Mouse (Mus musculus) heart, postnatal 10 days (tissue): ENCODE data around the gene H2al1i. TPM values are rescaled to one million over a fixed set of nuclear protein-coding genes. Genes with fewer than 3 reads are reported as not detected.
"Not testable (repeated sequence)": the region's sequence is repeated elsewhere in the genome, so short reads cannot be mapped to it uniquely, and the experiment has no call there.

Experiments
- DNase-seq, 2 experiments: peaks; one replicate each; pipeline ENCODE4 v3.0.0; 2021
- intact Hi-C: fragments of 180-260 bp; cut with DNase I; formaldehyde crosslinking; loops from one replicate; pipeline ENCODE4 v1.15.1; 2025
- total RNA-seq, 2 experiments: library from RNA; stranded (reverse); gene quantifications; 2 replicates each; pipeline ENCODE4 v1.2.3; 2021

The H2al1i gene
- not detected for total RNA-seq

- intact Hi-C loops, DNase-seq: not testable (repeated sequence)
Measured at GRCm38 (mm10) chrX:11324359-11324758, at the start of gene H2al1i. TSS of gene H2al1i (plus strand) at chrX:11324659.

- intact Hi-C loops, result no loop called here
- DNase-seq, result no peak
Measured at GRCm38 (mm10) chrX:11277083-11277482, 47.4 kb upstream of the H2al1i start.

GRCm38 (mm10) chrX:11280741-11281140 lies 43.7 kb upstream of the H2al1i start:
- intact Hi-C loops, result no loop called here
- DNase-seq, result no peak

GRCm38 (mm10) chrX:11288306-11288882 lies 36.1 kb upstream of the H2al1i start:
- intact Hi-C loops, result loop anchor here (5.0 kb wide), 1 partner anchor 54 kb away; no protein-coding TSS in a partner anchor
- peak; percentile 50 to 55 for DNase-seq

GRCm38 (mm10) chrX:11289244-11289643 lies 35.2 kb upstream of the H2al1i start:
- no peak for DNase-seq
- intact Hi-C loops, result loop anchor here (5.0 kb wide), 1 partner anchor 53 kb away; no protein-coding TSS in a partner anchor

GRCm38 (mm10) chrX:11298957-11299356 lies 25.5 kb upstream of the H2al1i start, which contains the start of gene H2al1a:
TSS of gene H2al1a (plus strand) at chrX:11299257.
- intact Hi-C loops, DNase-seq: not testable (repeated sequence)

- intact Hi-C loops, DNase-seq: not testable (repeated sequence)
Measured at GRCm38 (mm10) chrX:11302132-11302531, 22.3 kb upstream of the H2al1i start, which contains the start of gene H2al1b. TSS of gene H2al1b (plus strand) at chrX:11302432.

- DNase-seq, intact Hi-C loops: not testable (repeated sequence)
Measured at GRCm38 (mm10) chrX:11305355-11305754, 19.1 kb upstream of the H2al1i start, which contains the start of gene H2al1c. TSS of gene H2al1c (plus strand) at chrX:11305655.

- DNase-seq, intact Hi-C loops: not testable (repeated sequence)
Measured at GRCm38 (mm10) chrX:11308524-11308923, 15.9 kb upstream of the H2al1i start, which contains the start of gene H2al1d. TSS of gene H2al1d (plus strand) at chrX:11308824.

- intact Hi-C loops, DNase-seq: not testable (repeated sequence)
Measured at GRCm38 (mm10) chrX:11311634-11312033, 12.8 kb upstream of the H2al1i start, which contains the start of gene H2al1e. TSS of gene H2al1e (plus strand) at chrX:11311934.

GRCm38 (mm10) chrX:11314858-11315257 lies 9.6 kb upstream of the H2al1i start, which contains the start of gene H2al1f:
TSS of gene H2al1f (plus strand) at chrX:11315158.
- intact Hi-C loops, DNase-seq: not testable (repeated sequence)

- intact Hi-C loops, DNase-seq: not testable (repeated sequence)
Measured at GRCm38 (mm10) chrX:11317956-11318355, 6.5 kb upstream of the H2al1i start, which contains the start of gene H2al1g. TSS of gene H2al1g (plus strand) at chrX:11318256.

- intact Hi-C loops, DNase-seq: not testable (repeated sequence)
Measured at GRCm38 (mm10) chrX:11321192-11321591, 3.3 kb upstream of the H2al1i start, which contains the start of gene H2al1h. TSS of gene H2al1h (plus strand) at chrX:11321492.

- intact Hi-C loops, DNase-seq: not testable (repeated sequence)
Measured at GRCm38 (mm10) chrX:11327522-11327921, 3.1 kb downstream of the H2al1i start, which contains the start of gene H2al1j. TSS of gene H2al1j (plus strand) at chrX:11327822.

GRCm38 (mm10) chrX:11345762-11346161 lies 21.3 kb downstream of the H2al1i start:
- intact Hi-C loops, result no loop called here
- DNase-seq, result peak; percentile 4 to 10

GRCm38 (mm10) chrX:11346756-11347155 lies 22.3 kb downstream of the H2al1i start:
- DNase-seq, result no peak
- intact Hi-C loops, result no loop called here

GRCm38 (mm10) chrX:11360823-11361222 lies 36.4 kb downstream of the H2al1i start:
- intact Hi-C loops, result no loop called here
- no peak for DNase-seq

- intact Hi-C loops, result no loop called here
- no peak for DNase-seq
Measured at GRCm38 (mm10) chrX:11361261-11361660, 36.8 kb downstream of the H2al1i start.

GRCm38 (mm10) chrX:11363890-11364289 lies 39.4 kb downstream of the H2al1i start:
- DNase-seq, result no peak
- intact Hi-C loops, result no loop called here

GRCm38 (mm10) chrX:11365151-11365550 lies 40.7 kb downstream of the H2al1i start:
- intact Hi-C loops, result no loop called here
- DNase-seq, result no peak
